Mouse (Mus musculus) liver, embryonic 14.5 days (tissue): Measurements from ENCODE around the gene St6galnac4.

Experiments used
- CTCF ChIP-seq: IDR thresholded peaks from 2 replicates; pipeline ENCODE4 v1.5.1; 2016; ENCODE audit warnings: antibody characterized with exemption, low read depth, control low read depth
- EP300 ChIP-seq: IDR thresholded peaks from 2 replicates; pipeline ENCODE4 v1.6.1; 2016; ENCODE audit warnings: antibody characterized with exemption, low read depth

- TF ChIP-seq CTCF (no peak), EP300 (no peak)
These were observed 25.4 kb downstream of the St6galnac4 start for GRCm38 (mm10) chr2:32612274-32612673.
